8 mouse cellular contexts compared by ENCODE assay signal in the genomic region with DNA sequence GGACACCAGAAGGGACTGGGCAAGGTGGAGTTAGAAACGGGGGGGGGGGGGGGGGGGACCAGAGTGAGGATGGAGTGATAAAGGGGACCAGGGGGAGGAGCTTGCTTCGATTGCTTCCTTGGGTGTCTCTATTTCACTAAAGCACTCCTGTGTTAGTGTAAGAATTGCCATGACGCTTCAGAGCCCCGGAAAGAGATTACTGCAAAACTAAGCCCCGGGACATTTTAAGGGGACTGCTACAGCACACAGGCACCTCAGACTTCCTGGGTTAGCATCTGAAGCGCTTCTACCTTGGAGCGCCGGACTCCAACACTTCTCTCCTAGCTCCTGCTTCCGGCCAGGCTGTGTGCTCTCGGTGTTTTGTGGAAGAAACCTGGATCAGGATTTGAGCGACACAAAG.
DNase-seq lines count a peak whose midpoint lies in the region; ATAC-seq and TF ChIP-seq lines count a peak whose summit lies in the region.

No protein-coding gene starts in this region.

- peak overlapping the region; percentile 43; the same call in 1 of the 2 replicates for H3K9ac ChIP-seq in ES-E14 (ENCODE audit: insufficient read depth, low read depth, low read length, poor library complexity, severe bottlenecking)
- H3K9ac ChIP-seq in hindbrain, embryonic 12.5 days: peak overlapping the region; percentile 23; the same call in 1 of the 2 replicates
- H3K9ac ChIP-seq in midbrain, embryonic 13.5 days (replicated peaks): no peak overlapping the region; the same call in 1 of the 2 replicates

- intact Hi-C loops in gastrocnemius, postnatal 36 days (cut with DNase I): no loop called here

- peaks cover 8 to 24% of the 10 kb centered on the region in 2 experiments for H3K4me1 ChIP-seq in ES-E14 (ENCODE audit: control insufficient read depth in 2 of 2, insufficient read depth in 2 of 2, low read length in 2 of 2, poor library complexity in 1 of 2)
- H3K4me1 ChIP-seq in hindbrain, embryonic 12.5 days: peaks cover 25% of the 10 kb centered on the region
- peaks cover 29% of the 10 kb centered on the region for H3K4me1 ChIP-seq in midbrain, embryonic 13.5 days (replicated peaks)

- peak overlapping the region; percentile 73 for H3K4me2 ChIP-seq in hindbrain, embryonic 12.5 days (replicated peaks)
- peak overlapping the region; percentile 75 for H3K4me2 ChIP-seq in midbrain, embryonic 13.5 days (replicated peaks)

- no peaks in the 10 kb centered on the region for H3K36me3 ChIP-seq in ES-E14 (ENCODE audit: control insufficient read depth, insufficient read depth, low read length, poor library complexity, severe bottlenecking)
- H3K36me3 ChIP-seq in hindbrain, embryonic 12.5 days: no peaks in the 10 kb centered on the region
- H3K36me3 ChIP-seq in midbrain, embryonic 13.5 days: no peaks in the 10 kb centered on the region

- 10% methylated on average over 10 of the region's 11 CpGs for WGBS in hindbrain, embryonic 12.5 days
- WGBS in midbrain, embryonic 13.5 days: 3% methylated on average over 11 of the region's 11 CpGs

- peak overlapping the region in 1 of 2 experiments; percentile 12; a peak in 2 of 4 replicates for H3K4me3 ChIP-seq in ES-E14 (ENCODE audit: insufficient read depth in 1 of 2, low read depth in 1 of 2, low read length in 2 of 2, poor library complexity in 1 of 2, severe bottlenecking in 1 of 2)
- peak overlapping the region; percentile 15; the same call in 1 of the 2 replicates for H3K4me3 ChIP-seq in hindbrain, embryonic 12.5 days
- no peak overlapping the region; the same call in 1 of the 2 replicates for H3K4me3 ChIP-seq in midbrain, embryonic 13.5 days (replicated peaks)

- H3K27ac ChIP-seq in ES-E14 (ENCODE audit: insufficient read depth, low read depth, low read length, poor library complexity, severe bottlenecking): peak overlapping the region; percentile 72
- H3K27ac ChIP-seq in hindbrain, embryonic 12.5 days: peak overlapping the region; percentile 55; the same call in 1 of the 2 replicates
- peak overlapping the region; percentile 45 for H3K27ac ChIP-seq in midbrain, embryonic 13.5 days

- in situ Hi-C loops in ES-E14 (cut with MboI; ENCODE audit: low sequenced_read_pairs in 2 of 2, unreplicated experiment in 2 of 2): no loop called here

- DNase-seq in CD4-positive, CD25-positive, alpha-beta regulatory T cell, adult 2 months (ENCODE audit: low read depth, low spot score): peak; percentile 17
- DNase-seq in ES-E14 (ENCODE audit: low read depth, low spot score): no peak
- DNase-seq in T-cell, adult 2 months (ENCODE audit: low spot score): no peak
- DNase-seq in gastrocnemius, postnatal 36 days: no peak
- DNase-seq in gastrocnemius, postnatal 10 days: no peak

- no peak for ATAC-seq in CD4-positive, CD25-positive, alpha-beta regulatory T cell, adult 4 months
- ATAC-seq in hindbrain, embryonic 12.5 days (ENCODE audit: low FRiP score): no peak
- ATAC-seq in midbrain, embryonic 13.5 days: no peak

- no peaks in the 10 kb centered on the region for H3K9me3 ChIP-seq in ES-E14 (ENCODE audit: control insufficient read depth, insufficient read depth, low read depth, low read length)
- H3K9me3 ChIP-seq in hindbrain, embryonic 12.5 days (replicated peaks): no peaks in the 10 kb centered on the region
- no peaks in the 10 kb centered on the region for H3K9me3 ChIP-seq in midbrain, embryonic 13.5 days

- no peaks in the 10 kb centered on the region for H3K27me3 ChIP-seq in hindbrain, embryonic 12.5 days
- peaks cover 7% of the 10 kb centered on the region; the same call in 1 of the 2 replicates for H3K27me3 ChIP-seq in midbrain, embryonic 13.5 days

TF ChIP-seq in ES-E14, 5 proteins besides CTCF, POLR2A, EP300 and RAD21:
- TF ChIP-seq MAFK (IDR thresholded peaks at IDR 0.05; ENCODE audit: insufficient read depth, low read depth, low read length) (no peak), CHD2 (IDR thresholded peaks at IDR 0.05; ENCODE audit: low read depth, low read length) (no peak), ZNF384 (IDR thresholded peaks at IDR 0.05; ENCODE audit: low read depth, low read length) (no peak), ZC3H11A (IDR thresholded peaks at IDR 0.05; ENCODE audit: borderline replicate concordance, low read depth, low read length) (no peak), HCFC1 (IDR thresholded peaks at IDR 0.05; ENCODE audit: borderline replicate concordance, insufficient read depth, low read length) (no peak)
